Mouse (Mus musculus) thymus, adult 2 months (tissue): ENCODE data around the gene Tenm4.

Source experiments
- CTCF ChIP-seq: fragments of 200-500 bp; IDR thresholded peaks from 2 replicates; pipeline ENCODE4 v1.5.1; 2012; ENCODE audit warnings: mild to moderate bottlenecking, control low read depth, low read length, moderate library complexity, borderline replicate concordance; ENCODE audit not compliant: control insufficient read depth, poor library complexity, insufficient read depth; ENCODE audit errors: extremely low read depth
- POLR2A ChIP-seq: fragments of 200-500 bp; IDR thresholded peaks from 2 replicates; pipeline ENCODE4 v1.6.1; 2012; ENCODE audit warnings: mild to moderate bottlenecking, low read length, control low read depth, moderate library complexity; ENCODE audit not compliant: control insufficient read depth, poor library complexity, insufficient read depth; ENCODE audit errors: extremely low read depth

DNA sequence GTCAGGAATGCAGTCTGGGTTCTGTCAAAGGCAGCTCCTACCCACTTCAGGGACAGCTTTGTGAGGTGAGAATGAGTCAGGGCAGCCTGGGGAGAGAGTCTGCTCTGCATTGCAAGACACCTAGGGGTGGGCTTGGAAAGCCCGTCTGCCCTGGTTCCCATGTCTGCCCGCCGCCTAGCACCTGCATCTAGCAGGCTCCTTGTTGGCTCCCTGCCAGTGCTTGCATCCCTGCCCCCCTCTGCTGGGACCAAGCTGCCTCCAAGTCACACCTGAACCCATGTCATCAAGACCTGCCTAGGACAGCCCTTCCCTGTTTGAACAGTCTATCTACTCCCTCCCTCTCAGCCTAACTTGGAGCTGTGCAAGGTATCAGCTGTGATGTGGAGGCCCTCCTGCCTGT, 489.9 kb downstream of the Tenm4 start:
- TF ChIP-seq POLR2A (no peak), CTCF (no peak)
